Mouse (Mus musculus): ENCODE results near the gene Limd2. TPM values are rescaled to one million over a fixed set of nuclear protein-coding genes. Genes with fewer than 3 reads are reported as not detected.
A peak's percentile ranks its signal among the peaks of the same experiment; 100 is the strongest.
"Not testable (repeated sequence)": the region's sequence is repeated elsewhere in the genome, so short reads cannot be mapped to it uniquely, and the experiment has no call there.

The Limd2 gene
- polyA plus RNA-seq (2016; fragmentation: Nextera tagmentation; extraction: Ambion mirVana): 445 and 476 TPM in 2 replicates

DNA sequence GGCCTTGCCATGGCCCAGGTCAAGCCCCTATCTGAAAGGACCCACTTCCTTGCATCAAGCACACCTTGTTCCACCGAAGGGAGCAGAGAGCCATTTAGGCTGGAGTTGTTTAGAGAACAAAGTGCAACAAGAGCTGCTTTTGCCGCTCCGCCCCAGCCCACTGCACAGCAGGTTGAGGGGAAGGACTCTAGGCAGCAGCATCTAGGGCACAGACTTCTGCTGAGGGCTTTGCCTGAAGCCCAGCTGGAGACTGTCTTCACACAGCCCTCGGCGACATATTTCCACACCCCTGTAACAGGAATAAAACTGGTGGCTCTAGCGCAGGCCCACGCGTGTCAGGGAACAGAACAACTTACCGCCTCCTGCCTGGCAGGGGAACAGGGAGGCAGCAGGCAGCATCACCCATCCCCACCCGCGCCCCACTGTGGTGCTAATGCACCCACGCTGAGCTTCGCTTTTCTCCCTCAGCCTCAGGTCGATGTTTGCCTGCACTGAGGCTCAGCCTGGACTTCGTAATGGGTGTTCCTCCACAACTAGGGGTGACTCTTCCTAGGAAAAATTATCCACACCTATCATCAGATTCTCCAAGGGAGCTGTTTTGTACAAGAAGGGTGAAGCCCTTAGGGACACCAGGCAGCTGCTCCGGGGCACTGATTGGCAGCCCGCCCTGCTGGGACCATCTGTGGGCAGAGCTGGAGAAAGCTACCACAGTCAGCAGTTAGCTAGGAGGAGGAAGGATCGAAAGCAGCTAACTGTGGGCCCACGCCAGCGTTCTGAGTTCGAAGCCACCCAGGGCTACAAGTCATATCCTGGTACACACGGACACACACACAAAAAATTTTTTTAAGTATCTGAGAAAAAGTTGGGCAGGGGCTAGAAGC lies at the start of gene Limd2, which contains the start of gene Gm10840:
Gene Limd2 (minus strand): TSS at position 20 of the 881 bp plus-strand sequence.
Gene Gm10840 (plus strand): TSS at position 10 of the 881 bp plus-strand sequence.
- DNase-seq (ENCODE audit: low spot score): peak; percentile 75
- 27% methylated on average over 22 of the region's 22 CpGs for WGBS
- H3K9me3 ChIP-seq: no peaks in the 10 kb centered on the region
- peak within 1 kb of the TSS; percentile 90 for H3K4me3 ChIP-seq
- no peaks in the 10 kb centered on the region for H3K27me3 ChIP-seq (replicated peaks; ENCODE audit: low read depth, poor library complexity, severe bottlenecking)
- H3K36me3 ChIP-seq (replicated peaks): peaks cover 73% of the 10 kb centered on the region
- H3K27ac ChIP-seq (replicated peaks): peak within 1 kb of the TSS; percentile 99
- peaks cover 54% of the 10 kb centered on the region for H3K4me1 ChIP-seq

DNA sequence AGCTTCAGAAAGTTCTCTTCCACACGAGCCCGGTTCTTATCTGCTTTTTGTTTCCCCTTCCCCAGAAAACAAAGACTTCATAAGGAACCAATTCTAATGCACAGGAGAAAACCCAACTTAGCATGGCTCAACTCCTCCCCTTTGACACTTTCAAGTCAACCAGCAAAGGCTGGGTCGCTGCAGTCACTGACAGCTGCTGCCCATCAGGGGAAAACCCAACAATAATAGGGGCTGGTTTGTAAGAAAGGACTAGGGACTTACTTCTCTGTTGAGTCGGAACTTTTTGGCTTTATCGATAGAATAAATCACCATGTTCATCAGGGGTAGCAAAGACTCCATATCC lies 41.4 kb upstream of the Limd2 start, which contains the start of gene Strada:
Gene Strada (minus strand): TSS at position 46 of the 343 bp plus-strand sequence.
- H3K36me3 ChIP-seq (replicated peaks): peaks cover 93% of the 10 kb centered on the region
- no peak within 1 kb of the TSS for H3K4me3 ChIP-seq
- H3K9me3 ChIP-seq: no peaks in the 10 kb centered on the region
- H3K27ac ChIP-seq (replicated peaks): no peak within 1 kb of the TSS
- no peak for DNase-seq (ENCODE audit: low spot score)
- no peaks in the 10 kb centered on the region for H3K27me3 ChIP-seq (replicated peaks; ENCODE audit: low read depth, poor library complexity, severe bottlenecking)
- H3K4me1 ChIP-seq: no peaks in the 10 kb centered on the region
- whole genome bisulfite sequencing: 90% methylated on average over 5 of the region's 5 CpGs

DNA sequence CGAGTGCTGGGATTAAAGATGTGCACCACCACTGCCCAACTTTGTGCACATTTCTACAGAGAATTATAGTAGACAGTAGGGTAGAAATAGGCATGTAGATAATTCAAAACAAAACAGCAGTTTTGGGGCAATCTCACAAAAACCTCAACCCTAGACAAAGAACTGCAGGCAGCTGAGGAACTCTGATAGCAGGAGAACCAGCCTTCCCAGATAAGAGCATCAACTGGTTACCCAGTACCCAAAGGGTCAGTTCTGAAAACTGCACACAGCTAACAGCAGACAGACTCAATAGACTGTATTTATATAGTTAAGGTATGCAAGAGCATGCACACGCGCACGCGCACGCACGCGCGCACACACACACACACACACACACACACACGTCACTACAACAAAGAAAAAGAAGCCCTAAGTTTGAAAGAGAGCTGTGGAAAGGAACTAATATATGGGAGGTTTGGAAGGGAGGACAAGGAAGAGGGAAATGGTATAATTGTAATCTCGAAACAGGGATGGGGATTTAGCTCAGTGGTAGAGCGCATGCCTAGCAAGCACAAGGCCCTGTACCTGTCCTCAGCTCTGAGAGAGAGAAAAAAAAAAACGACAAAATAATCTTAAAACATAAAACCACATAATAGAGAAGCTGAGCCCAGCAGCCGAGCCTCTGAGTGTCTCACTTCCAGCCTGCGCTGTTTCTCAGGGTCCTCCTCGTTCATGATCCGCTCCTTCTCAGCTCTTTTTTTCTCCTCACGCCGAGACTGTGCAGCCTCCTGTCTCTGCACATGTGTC lies 40.9 kb upstream of the Limd2 start:
- WGBS: 93% methylated on average over 19 of the region's 19 CpGs
- Histone ChIP-seq H3K36me3 (replicated peaks) (peaks cover 93% of the 10 kb centered on the region), H3K27ac (replicated peaks) (no peak overlapping the region), H3K9me3 (no peaks in the 10 kb centered on the region), H3K4me1 (no peaks in the 10 kb centered on the region), H3K4me3 (no peak overlapping the region), H3K27me3 (replicated peaks; ENCODE audit: low read depth, poor library complexity, severe bottlenecking) (no peaks in the 10 kb centered on the region)
- DNase-seq (ENCODE audit: low spot score): no peak

DNA sequence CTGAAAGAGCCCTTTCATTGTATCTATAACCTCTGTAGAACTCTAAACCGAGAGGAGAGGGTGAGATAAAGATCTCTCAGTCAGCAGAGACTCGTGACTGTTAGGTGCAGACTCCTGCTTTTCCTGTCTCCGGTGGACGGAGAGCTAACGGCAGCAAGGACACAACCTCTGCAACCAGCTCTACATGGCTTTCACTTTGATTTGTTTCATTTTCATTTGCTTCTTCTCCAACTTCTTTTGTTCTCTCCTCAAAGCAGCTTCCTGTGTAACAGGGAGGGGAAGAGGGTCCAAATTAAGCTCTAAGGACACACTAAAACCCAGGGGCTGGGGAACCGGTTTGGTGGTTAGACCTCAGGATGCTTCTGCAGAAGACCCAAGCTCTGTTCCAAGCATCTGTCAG lies 40.1 kb upstream of the Limd2 start:
- Histone ChIP-seq H3K27ac (replicated peaks) (no peak overlapping the region), H3K9me3 (no peaks in the 10 kb centered on the region), H3K4me3 (no peak overlapping the region), H3K4me1 (no peaks in the 10 kb centered on the region), H3K36me3 (replicated peaks) (peaks cover 90% of the 10 kb centered on the region), H3K27me3 (replicated peaks; ENCODE audit: low read depth, poor library complexity, severe bottlenecking) (no peaks in the 10 kb centered on the region)
- no peak for DNase-seq (ENCODE audit: low spot score)
- 85% methylated on average over 6 of the region's 6 CpGs for WGBS

DNA sequence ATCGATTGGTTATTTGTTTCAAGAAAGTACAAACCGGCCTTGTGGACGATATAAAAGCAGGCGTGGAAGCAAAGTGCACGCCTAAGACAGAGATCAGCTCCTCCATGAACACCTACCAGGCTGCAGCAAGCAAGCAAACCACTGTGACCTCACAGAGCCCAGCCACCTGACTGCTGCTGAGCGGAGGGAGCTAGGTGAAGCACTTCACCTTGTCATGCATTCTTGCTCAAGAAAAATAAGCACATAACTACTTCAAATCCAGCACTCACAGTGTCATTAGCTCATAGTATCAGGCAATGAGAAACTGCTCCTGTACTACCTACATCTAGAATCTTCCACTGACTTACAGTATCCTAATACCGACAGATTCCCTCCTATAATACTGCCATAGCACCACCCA lies 39.3 kb upstream of the Limd2 start:
- H3K27ac ChIP-seq (replicated peaks); H3K9me3 ChIP-seq; H3K4me3 ChIP-seq; H3K27me3 ChIP-seq (replicated peaks; ENCODE audit: low read depth, poor library complexity, severe bottlenecking); H3K4me1 ChIP-seq; DNase-seq (ENCODE audit: low spot score): not testable (repeated sequence)
- H3K36me3 ChIP-seq (replicated peaks): peaks cover 83% of the 10 kb centered on the region
- 95% methylated on average over 7 of the region's 7 CpGs for WGBS

DNA sequence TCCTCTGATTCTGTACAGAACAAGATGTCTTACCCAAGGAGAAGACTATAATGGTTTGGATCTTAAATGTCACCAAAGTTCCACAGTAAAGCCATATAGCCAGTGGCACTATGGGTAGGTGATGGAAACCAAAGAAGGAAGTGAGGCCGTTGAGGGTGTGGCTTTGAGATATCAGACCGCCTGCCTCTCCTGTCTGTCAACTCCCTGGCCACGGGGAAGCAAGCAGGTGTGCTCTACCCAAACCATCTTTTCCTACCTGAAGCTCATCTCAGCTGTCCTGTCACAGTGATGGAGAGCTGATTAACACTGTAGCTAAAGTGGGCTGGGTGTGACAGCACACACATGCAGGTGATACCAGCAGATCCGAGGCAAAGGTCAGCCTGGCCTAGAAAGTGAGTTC lies 37.6 kb upstream of the Limd2 start:
- H3K36me3 ChIP-seq (replicated peaks): peaks cover 65% of the 10 kb centered on the region
- no peak overlapping the region for H3K27ac ChIP-seq (replicated peaks)
- WGBS: 89% methylated on average over 4 of the region's 4 CpGs

DNA sequence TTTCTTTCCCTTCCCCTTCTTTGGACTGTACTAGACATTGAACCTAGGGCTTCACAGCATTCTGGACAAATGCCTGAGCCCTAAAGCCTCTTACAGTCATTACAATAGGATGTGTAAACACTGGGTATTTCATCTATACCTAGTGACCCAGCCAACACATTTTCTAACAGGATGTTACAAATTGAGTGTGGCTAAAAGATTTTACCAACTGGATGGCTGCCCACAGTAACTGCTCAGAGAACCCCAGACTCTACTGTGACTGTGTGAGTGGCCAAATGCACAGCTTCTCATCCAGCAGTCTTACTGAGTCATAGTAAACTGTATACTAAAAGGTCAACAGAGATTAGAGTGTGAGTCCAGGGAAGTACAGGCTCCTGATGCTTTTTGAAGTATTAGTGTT lies 34.7 kb upstream of the Limd2 start:
- H3K36me3 ChIP-seq (replicated peaks): peaks cover 36% of the 10 kb centered on the region
- H3K4me1 ChIP-seq: peaks cover 12% of the 10 kb centered on the region
- H3K9me3 ChIP-seq: no peaks in the 10 kb centered on the region
- H3K27me3 ChIP-seq (replicated peaks; ENCODE audit: low read depth, poor library complexity, severe bottlenecking): no peaks in the 10 kb centered on the region
- no peak overlapping the region for H3K27ac ChIP-seq (replicated peaks)
- no peak overlapping the region for H3K4me3 ChIP-seq
- DNase-seq (ENCODE audit: low spot score): no peak

More for the DNA sequence above, 37.6 kb upstream of the Limd2 start:
- peaks cover 4% of the 10 kb centered on the region for H3K4me1 ChIP-seq
- no peak overlapping the region for H3K4me3 ChIP-seq
- no peaks in the 10 kb centered on the region for H3K27me3 ChIP-seq (replicated peaks; ENCODE audit: low read depth, poor library complexity, severe bottlenecking)
- no peak for DNase-seq (ENCODE audit: low spot score)
- H3K9me3 ChIP-seq: no peaks in the 10 kb centered on the region

DNA sequence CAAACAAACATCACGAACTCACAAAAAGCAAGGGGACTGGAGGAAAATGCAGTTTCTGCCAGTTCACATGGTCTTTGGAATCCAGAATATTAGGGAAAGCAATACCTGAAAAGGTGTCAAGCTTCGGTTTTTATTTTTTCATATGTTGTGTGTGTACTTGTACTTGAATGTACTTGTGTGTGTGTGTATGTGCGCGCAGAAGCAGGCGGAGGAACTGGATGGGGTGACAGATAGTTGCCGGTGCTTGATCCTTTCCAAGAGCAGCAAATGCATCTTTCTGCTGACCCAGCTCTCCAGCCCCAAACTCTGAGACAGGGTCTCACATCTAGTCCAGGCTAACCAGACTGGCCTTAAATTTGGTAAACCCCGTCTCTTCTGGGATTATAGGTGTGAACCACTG lies 34.2 kb upstream of the Limd2 start:
- peaks cover 31% of the 10 kb centered on the region for H3K36me3 ChIP-seq (replicated peaks)
- H3K27me3 ChIP-seq (replicated peaks; ENCODE audit: low read depth, poor library complexity, severe bottlenecking): no peaks in the 10 kb centered on the region
- DNase-seq (ENCODE audit: low spot score): no peak
- H3K9me3 ChIP-seq: no peaks in the 10 kb centered on the region
- WGBS: 91% methylated on average over 7 of the region's 7 CpGs
- no peak overlapping the region for H3K27ac ChIP-seq (replicated peaks)
- no peak overlapping the region for H3K4me3 ChIP-seq
- H3K4me1 ChIP-seq: peaks cover 12% of the 10 kb centered on the region

DNA sequence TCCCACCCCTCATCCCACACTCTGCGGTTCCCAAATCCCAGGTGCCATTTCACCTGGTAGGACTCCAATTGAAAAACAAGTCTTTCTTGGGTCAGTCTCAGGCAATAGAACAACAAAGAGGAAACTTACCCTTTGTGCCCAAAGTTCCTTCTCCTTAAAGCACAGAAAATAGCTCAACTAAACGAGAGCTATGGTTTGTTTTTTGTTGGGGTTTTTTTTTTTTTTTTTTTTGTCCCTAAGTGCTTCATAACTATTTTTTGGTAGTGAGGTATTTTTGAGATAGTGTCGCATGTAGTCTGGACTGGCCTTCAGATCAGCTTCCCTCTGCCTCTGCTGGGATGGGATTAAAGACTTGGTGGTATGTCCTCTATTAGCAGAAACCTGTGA lies 33.5 kb upstream of the Limd2 start:
- WGBS: 38% methylated on average over 3 of the region's 3 CpGs
- Histone ChIP-seq H3K9me3 (no peaks in the 10 kb centered on the region), H3K36me3 (replicated peaks) (peaks cover 27% of the 10 kb centered on the region), H3K27me3 (replicated peaks; ENCODE audit: low read depth, poor library complexity, severe bottlenecking) (no peaks in the 10 kb centered on the region), H3K4me1 (peaks cover 12% of the 10 kb centered on the region), H3K27ac (replicated peaks) (peak overlapping the region; percentile 89), H3K4me3 (peak overlapping the region; percentile 85)
- DNase-seq (ENCODE audit: low spot score): no peak

DNA sequence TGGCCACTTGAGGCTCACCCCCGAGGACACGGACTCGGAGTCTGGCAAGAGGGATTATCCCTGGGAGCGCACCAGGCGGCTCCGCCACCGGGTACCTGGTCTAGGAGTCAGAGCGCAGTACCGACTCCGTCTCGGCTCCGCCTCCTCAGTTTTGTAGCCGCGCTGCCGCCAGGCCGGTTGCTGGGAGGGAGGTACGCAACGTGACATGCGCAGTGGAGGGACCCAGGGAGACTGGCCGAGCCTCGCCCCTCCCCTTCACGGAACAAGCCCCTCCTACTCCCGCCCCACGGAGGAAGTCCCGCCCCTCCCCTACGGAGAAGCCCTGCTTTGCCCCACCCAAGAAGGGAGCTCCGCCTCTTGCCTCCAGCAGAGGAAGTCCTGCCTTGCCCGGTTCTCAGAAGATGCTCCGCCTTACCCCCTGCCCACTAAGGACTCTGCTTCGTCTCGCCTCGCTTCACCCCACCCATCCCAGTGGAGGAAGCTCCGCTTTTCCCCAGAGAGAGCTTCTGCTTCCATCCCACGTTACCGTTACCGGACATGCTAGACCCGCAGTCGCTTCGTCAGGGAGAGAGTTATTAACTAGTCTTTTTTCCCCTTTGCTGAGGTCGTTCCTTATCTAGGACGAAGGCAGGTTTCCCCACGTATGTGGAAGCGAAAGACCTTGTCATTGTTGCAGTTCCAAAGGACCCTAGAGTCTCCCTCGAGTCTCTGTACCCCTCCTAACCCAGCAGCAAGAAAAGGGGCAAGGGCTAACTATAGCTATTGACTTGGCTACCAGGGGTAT lies 32.9 kb upstream of the Limd2 start:
- Histone ChIP-seq H3K9me3 (no peaks in the 10 kb centered on the region), H3K27me3 (replicated peaks; ENCODE audit: low read depth, poor library complexity, severe bottlenecking) (no peaks in the 10 kb centered on the region), H3K4me3 (peak overlapping the region; percentile 85), H3K4me1 (peaks cover 12% of the 10 kb centered on the region), H3K36me3 (replicated peaks) (peaks cover 25% of the 10 kb centered on the region), H3K27ac (replicated peaks) (peak overlapping the region; percentile 89)
- peak; percentile 99 for DNase-seq (ENCODE audit: low spot score)
- under 1% methylated on average over 44 of the region's 44 CpGs for WGBS

DNA sequence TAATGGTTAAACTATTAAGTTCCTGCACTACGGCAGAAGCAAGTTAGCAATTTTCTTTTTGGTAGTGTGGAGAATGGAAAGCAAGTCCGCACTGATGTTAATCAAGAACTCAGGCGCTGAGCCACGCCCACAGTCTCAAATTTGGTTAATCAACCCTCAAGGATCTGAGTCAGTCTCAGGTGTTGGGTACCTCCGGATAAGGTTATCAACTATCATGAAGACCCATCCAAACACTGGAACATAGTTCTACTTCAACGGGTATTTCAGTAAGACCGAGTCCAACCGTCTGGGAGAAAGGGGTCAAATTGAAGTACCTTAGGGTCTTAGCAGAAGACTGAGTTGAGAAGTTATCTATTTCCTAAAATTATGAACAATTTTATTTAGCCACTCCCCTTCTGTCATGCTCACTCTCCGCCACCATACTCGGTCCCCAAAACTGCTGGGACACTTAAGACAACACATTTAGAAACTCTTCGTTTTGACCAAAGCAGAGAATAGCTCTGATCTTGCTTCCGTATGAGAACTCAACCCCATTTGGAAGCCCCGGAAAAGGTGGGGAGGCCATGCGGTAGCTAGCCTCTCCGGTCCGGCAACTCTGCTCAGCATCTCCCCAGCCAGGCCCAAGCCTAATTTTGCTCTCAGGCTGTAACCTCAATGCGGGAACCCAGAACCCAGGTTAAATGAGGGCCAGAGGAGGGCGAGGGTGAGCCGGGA lies 32.2 kb upstream of the Limd2 start:
- Histone ChIP-seq H3K4me3 (peak overlapping the region; percentile 85), H3K4me1 (peaks cover 12% of the 10 kb centered on the region), H3K27me3 (replicated peaks; ENCODE audit: low read depth, poor library complexity, severe bottlenecking) (no peaks in the 10 kb centered on the region), H3K27ac (replicated peaks) (peak overlapping the region; percentile 89), H3K36me3 (replicated peaks) (peaks cover 17% of the 10 kb centered on the region), H3K9me3 (no peaks in the 10 kb centered on the region)
- WGBS: 12% methylated on average over 19 of the region's 19 CpGs
- DNase-seq (ENCODE audit: low spot score): no peak

DNA sequence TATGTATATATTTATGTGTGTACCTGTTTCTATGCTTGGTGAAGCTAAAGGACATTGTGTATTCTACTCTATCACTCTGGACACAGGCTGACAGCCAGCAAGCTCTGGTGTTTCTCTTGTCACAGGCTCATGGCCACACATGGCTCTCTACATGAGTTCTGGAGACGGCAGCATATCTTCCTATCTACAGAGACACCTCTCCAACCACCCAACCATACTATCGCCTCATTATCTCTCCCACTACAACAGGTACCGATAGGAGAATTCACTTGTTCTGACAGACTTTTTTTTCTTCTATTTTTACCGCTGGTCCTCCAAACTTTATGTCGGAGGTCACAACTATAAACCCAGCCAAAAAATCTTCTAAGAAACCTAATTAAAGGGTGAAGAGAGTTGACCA lies 31.6 kb upstream of the Limd2 start:
- Histone ChIP-seq H3K27ac (replicated peaks) (no peak overlapping the region), H3K27me3 (replicated peaks; ENCODE audit: low read depth, poor library complexity, severe bottlenecking) (no peaks in the 10 kb centered on the region), H3K36me3 (replicated peaks) (peaks cover 12% of the 10 kb centered on the region), H3K4me3 (peak overlapping the region; percentile 85), H3K4me1 (peaks cover 12% of the 10 kb centered on the region), H3K9me3 (no peaks in the 10 kb centered on the region)
- DNase-seq (ENCODE audit: low spot score): no peak
- 88% methylated on average over 5 of the region's 5 CpGs for WGBS
